Mouse (Mus musculus) ovary, adult 2 months (tissue): ENCODE measurements around the gene Dpy19l2. TPM values are rescaled to one million over a fixed set of nuclear protein-coding genes. Genes with fewer than 3 reads are reported as not detected.

ENCODE experiments used
- polyA plus RNA-seq: library from polyadenylated mRNA; depleted of rRNA; stranded (reverse); fragments of >200 nt; gene quantifications from 2 replicates; pipeline ENCODE4 v1.2.3, GENCODE M21; 2012; rRNA removed

The Dpy19l2 gene
- 0.08 TPM in 1 of 2 replicates, not detected in the other for polyA plus RNA-seq

DNA sequence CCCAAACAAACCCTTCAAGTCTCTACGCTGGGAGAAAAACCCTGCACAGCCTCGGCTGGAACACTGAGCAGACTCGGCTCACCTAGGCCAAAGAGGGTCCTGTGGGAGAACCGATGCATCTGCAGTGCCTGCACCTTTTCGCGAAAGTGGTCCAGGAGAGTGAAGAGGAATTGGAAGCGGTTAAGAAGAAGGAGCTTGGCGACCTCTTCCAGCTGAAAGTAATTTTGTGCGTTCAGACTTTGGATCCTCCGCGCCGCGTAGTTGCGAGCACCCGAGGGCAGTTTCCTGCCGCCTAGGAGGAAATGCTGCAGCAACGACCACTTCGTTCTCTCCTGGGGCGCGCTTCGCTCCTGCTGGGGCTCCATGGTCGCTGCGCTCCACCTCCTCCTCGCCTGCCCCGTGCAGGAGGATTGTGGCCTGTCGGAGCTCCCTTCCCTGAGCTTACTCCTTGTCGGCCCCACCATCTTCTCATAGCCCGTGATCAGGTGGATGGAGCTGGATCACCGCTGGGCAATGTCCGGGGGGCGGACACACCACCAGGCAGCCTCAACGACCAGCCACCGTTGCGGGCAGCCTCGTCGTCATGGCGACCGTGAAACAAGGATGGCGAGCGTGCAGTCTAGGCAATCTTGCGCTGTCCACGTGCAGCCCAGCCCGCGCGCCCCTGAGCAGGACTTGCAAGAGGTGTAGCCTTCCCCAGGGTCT lies at the start of gene Dpy19l2:
TSS of gene Dpy19l2 (minus strand) at position 594 of the 705 bp plus-strand sequence.

DNA sequence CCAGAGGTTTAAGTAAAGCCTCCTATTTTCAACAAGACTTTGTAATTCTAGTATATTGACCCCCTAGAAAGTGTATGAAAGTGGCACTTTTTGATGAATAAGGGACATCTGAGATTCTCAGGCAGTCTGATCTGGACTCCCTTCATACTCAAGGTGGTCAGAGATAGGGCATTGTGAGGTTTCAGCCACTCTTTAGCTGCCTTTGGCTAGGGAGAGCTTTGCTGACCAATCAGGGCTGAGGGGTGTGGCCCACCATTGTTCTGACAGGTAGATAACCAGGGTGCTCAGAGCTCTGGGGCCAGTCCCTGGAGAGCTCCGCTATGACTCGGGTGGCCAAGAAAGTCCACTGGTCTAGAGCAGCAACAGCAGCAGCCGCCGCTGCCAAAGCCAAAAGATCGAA lies 71.2 kb downstream of the Dpy19l2 start, which contains the start of gene Cypt4:
TSS of gene Cypt4 (plus strand) at position 301 of the 400 bp plus-strand sequence.

Other genes with a start within 250 kb of the Dpy19l2 start
- 13.3 and 15.3 TPM in 2 replicates for gene Dpy19l1, start 193.2 kb downstream of the Dpy19l2 start, polyA plus RNA-seq
- not detected in 2 replicates for gene Cypt4, start 71.1 kb downstream of the Dpy19l2 start, polyA plus RNA-seq
- gene Tbx20, start 78.0 kb upstream of the Dpy19l2 start, polyA plus RNA-seq, result 0.01 TPM in 1 of 2 replicates, not detected in the other